Mouse (Mus musculus): ENCODE measurements at regions not wholly inside any gene's neighbourhood (a gene's known extent, or its start where the extent isn't known, plus 50 kb on each side); places are given as distances from the start of the nearest gene placed in this dataset.

DNA sequence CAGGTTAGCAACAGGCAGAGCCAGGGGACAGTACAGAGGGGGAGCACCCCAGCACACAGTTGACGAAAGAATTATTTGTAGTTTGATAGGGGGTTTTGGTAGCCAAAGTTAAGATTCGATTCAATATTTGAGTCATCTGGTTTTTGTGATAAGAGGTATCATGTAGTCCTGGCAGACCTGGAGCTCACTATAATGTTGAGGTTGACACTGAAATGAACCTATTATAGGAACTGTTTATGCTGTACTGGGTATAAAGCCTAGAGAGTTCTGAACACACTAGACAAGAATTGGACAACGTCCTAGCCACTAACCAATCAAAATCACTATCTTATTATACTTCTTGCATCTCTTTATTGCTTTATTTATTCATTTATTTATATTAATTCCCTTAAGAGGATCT, 284.4 kb upstream of the Thbs1 start:
- TF ChIP-seq POLR2A (IDR thresholded peaks at IDR 0.05; ENCODE audit: extremely low read depth, insufficient read depth, low read length) (no peak), CTCF (IDR thresholded peaks at IDR 0.05; ENCODE audit: extremely low read depth, insufficient read depth, low read length) (no peak)
